Mouse (Mus musculus): ENCODE measurements around the gene Pear1.

GRCm38 (mm10) chr3:87769506-87769905 is 54.6 kb downstream of the Pear1 start:
- TF ChIP-seq POLR2AphosphoS2 (IDR thresholded peaks at IDR 0.05; ENCODE audit: insufficient read length, low read depth) (no peak), POLR2A (IDR thresholded peaks at IDR 0.05; ENCODE audit: insufficient read length, low read depth) (no peak), CEBPB (IDR thresholded peaks at IDR 0.05; ENCODE audit: insufficient read depth, poor library complexity, severe bottlenecking) (no peak), E2F4 (IDR thresholded peaks at IDR 0.05; ENCODE audit: insufficient read depth) (no peak), MYOG (IDR thresholded peaks at IDR 0.05; ENCODE audit: control insufficient read depth in 1 of 3, insufficient read depth in 1 of 3, insufficient read length in 2 of 3, low read depth in 2 of 3) (no peak), MAX (IDR thresholded peaks at IDR 0.05; ENCODE audit: low read depth) (no peak), SRF (IDR thresholded peaks at IDR 0.05; ENCODE audit: control insufficient read depth, insufficient read length, low read depth) (no peak), TCF12 (IDR thresholded peaks at IDR 0.05; ENCODE audit: insufficient read depth, poor library complexity, severe bottlenecking) (no peak), USF1 (IDR thresholded peaks at IDR 0.05; ENCODE audit: low read depth) (no peak), MYOD1 (IDR thresholded peaks at IDR 0.05; ENCODE audit: control insufficient read depth in 1 of 3, insufficient read length in 2 of 3, low read depth in 2 of 3) (no peak)

Data from myocyte (in vitro differentiated cells).